In the genomic region with DNA sequence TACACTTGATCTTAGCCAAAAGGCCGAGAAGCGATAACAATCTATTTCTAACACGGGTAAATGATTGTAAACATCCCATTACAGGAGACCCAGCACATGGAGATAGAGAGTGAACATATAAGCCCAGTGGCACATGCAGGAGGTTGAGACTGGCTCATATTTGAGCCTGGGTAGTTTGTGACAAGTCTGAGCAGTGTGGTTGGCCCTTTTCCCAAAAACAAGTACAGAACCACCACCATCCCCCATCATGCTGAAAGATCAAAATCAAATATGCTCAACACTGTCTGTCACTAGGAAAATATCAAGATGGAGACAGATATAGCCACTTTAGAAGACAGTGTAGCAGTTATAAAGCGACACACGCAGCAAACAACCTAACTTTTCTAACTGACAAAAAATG, we compare ENCODE assay signal across 21 mouse cellular contexts. TPM values are rescaled to one million over a fixed set of nuclear protein-coding genes. Genes with fewer than 3 reads are reported as not detected.
DNase-seq lines count a peak whose midpoint lies in the region; ATAC-seq and TF ChIP-seq lines count a peak whose summit lies in the region.
"Had no signal": no experiment of that assay in that cellular context is flagged by ENCODE, and none has a peak within 500 bp of the region (broad histone marks: within the 10 kb centered on the region; RNA-seq: fewer than 3 reads in every experiment).

No protein-coding gene starts in this region.

- peak; percentile 20 for DNase-seq in forebrain, embryonic 14.5 days (ENCODE audit: low spot score)
- DNase-seq in forebrain, embryonic 11.5 days (ENCODE audit: low spot score) = no peak
- peak; percentile 74 for DNase-seq in heart, adult 11 months
- DNase-seq in heart, adult 9 months (ENCODE audit: low spot score in 2 of 2) = no peak
- peak; percentile 23 for DNase-seq in brain, embryonic 14.5 days (ENCODE audit: low read depth)
- DNase-seq: adrenal gland, adult 2 months; adrenal gland, postnatal 10 days; adrenal gland, postnatal 25 days; B cell, adult 2 months; cerebellum, adult 11-12 months; cerebellum, adult 2 months; cerebellum, adult 9-10 months; cerebellum, postnatal 10 days; cerebellum, postnatal 25 days had no signal

- no peaks in the 10 kb centered on the region for H3K36me3 ChIP-seq in forebrain, embryonic 14.5 days (ENCODE audit: control insufficient read depth, insufficient read depth, low read length)
- H3K36me3 ChIP-seq in forebrain, embryonic 11.5 days (ENCODE audit: control insufficient read depth, insufficient read depth, low read length) = no peaks in the 10 kb centered on the region
- H3K36me3 ChIP-seq: embryonic facial prominence, embryonic 10.5 days; embryonic facial prominence, embryonic 12.5 days had no signal

- H3K27ac ChIP-seq in forebrain, embryonic 14.5 days (ENCODE audit: low read depth, low read length) = no peak overlapping the region
- H3K27ac ChIP-seq in forebrain, embryonic 11.5 days (ENCODE audit: low read depth, low read length) = no peak overlapping the region
- H3K27ac ChIP-seq: embryonic facial prominence, embryonic 10.5 days; embryonic facial prominence, embryonic 12.5 days; forebrain, embryonic 13.5 days had no signal

- H3K9ac ChIP-seq in forebrain, embryonic 14.5 days (ENCODE audit: low read length) = no peak overlapping the region
- no peak overlapping the region for H3K9ac ChIP-seq in forebrain, embryonic 11.5 days (ENCODE audit: low read length)
- H3K9ac ChIP-seq: embryonic facial prominence, embryonic 12.5 days; forebrain, embryonic 13.5 days had no signal

- H3K4me1 ChIP-seq in forebrain, embryonic 14.5 days (ENCODE audit: control insufficient read depth, insufficient read depth, low read length) = no peaks in the 10 kb centered on the region
- H3K4me1 ChIP-seq in forebrain, embryonic 11.5 days (replicated peaks; ENCODE audit: control insufficient read depth, insufficient read depth, low read length) = no peaks in the 10 kb centered on the region
- H3K4me1 ChIP-seq: embryonic facial prominence, embryonic 10.5 days; embryonic facial prominence, embryonic 12.5 days; forebrain, embryonic 13.5 days had no signal

- no peak for TF ChIP-seq CTCF in brain, embryonic 14.5 days (IDR thresholded peaks at IDR 0.05; ENCODE audit: borderline replicate concordance, extremely low read depth, insufficient read depth, insufficient read length)

- H3K4me3 ChIP-seq in forebrain, embryonic 14.5 days (ENCODE audit: low read depth, low read length) = no peak overlapping the region
- H3K4me3 ChIP-seq in forebrain, embryonic 11.5 days (ENCODE audit: low read depth, low read length) = no peak overlapping the region
- H3K4me3 ChIP-seq: embryonic facial prominence, embryonic 10.5 days; embryonic facial prominence, embryonic 12.5 days; forebrain, embryonic 13.5 days had no signal

- no peaks in the 10 kb centered on the region for H3K9me3 ChIP-seq in forebrain, embryonic 14.5 days (replicated peaks; ENCODE audit: control insufficient read depth, low read length)
- H3K9me3 ChIP-seq in forebrain, embryonic 11.5 days (ENCODE audit: control insufficient read depth, low read length) = no peaks in the 10 kb centered on the region
- H3K9me3 ChIP-seq: embryonic facial prominence, embryonic 10.5 days; embryonic facial prominence, embryonic 12.5 days; forebrain, embryonic 13.5 days; G1E had no signal

- 94% methylated on average over 5 of the region's 5 CpGs for WGBS in forebrain, embryonic 14.5 days
- WGBS in forebrain, embryonic 11.5 days = 94% methylated on average over 5 of the region's 5 CpGs

- no peak overlapping the region for H3K4me2 ChIP-seq in forebrain, embryonic 14.5 days (ENCODE audit: low read length)
- H3K4me2 ChIP-seq in forebrain, embryonic 11.5 days (ENCODE audit: low read depth, low read length, severe bottlenecking) = no peak overlapping the region
- H3K4me2 ChIP-seq: embryonic facial prominence, embryonic 12.5 days; forebrain, embryonic 13.5 days had no signal

- TF ChIP-seq POLR2A in brain, embryonic 14.5 days (IDR thresholded peaks at IDR 0.05; ENCODE audit: borderline replicate concordance, extremely low read depth, insufficient read depth, insufficient read length, poor library complexity, severe bottlenecking) = no peak

- ATAC-seq in forebrain, embryonic 14.5 days = no peak
- no peak for ATAC-seq in forebrain, embryonic 11.5 days (replicated peaks; ENCODE audit: low FRiP score)
- ATAC-seq: CD4-positive, CD25-positive, alpha-beta regulatory T cell, adult 4 months; forebrain, embryonic 13.5 days; forebrain, embryonic 16.5 days had no signal

- H3K27me3 ChIP-seq in forebrain, embryonic 14.5 days (replicated peaks; ENCODE audit: control insufficient read depth, insufficient read depth, low read length) = no peaks in the 10 kb centered on the region
- H3K27me3 ChIP-seq in forebrain, embryonic 11.5 days (ENCODE audit: control insufficient read depth, insufficient read depth, low read length) = no peaks in the 10 kb centered on the region
- H3K27me3 ChIP-seq: CH12.LX; embryonic facial prominence, embryonic 12.5 days; forebrain, embryonic 13.5 days had no signal

RNA-seq across cellular contexts. Expression of gene Rwdd3, which starts 37.5 kb away (rescaled TPM):
- 24.0 and 24.7 TPM in 2 replicates for polyA plus RNA-seq in forebrain, embryonic 14.5 days (2014; fragmentation: Nextera tagmentation; extraction: Ambion mirVana)
- 4.0 and 5.1 TPM in 2 replicates for polyA plus RNA-seq in forebrain, embryonic 11.5 days (2014; fragmentation: Nextera tagmentation; extraction: Ambion mirVana)
- polyA plus RNA-seq in brain, embryonic 14.5 days (2012; rRNA removed) = 7.2 and 8.6 TPM in 2 replicates

Comparison
In these comparisons a context has a peak if more than half of its experiments do, and no peak if none do; other contexts are left out.
1. DNase-seq: peak in forebrain, embryonic 14.5 days (single experiment), heart, adult 11 months (single experiment) and brain, embryonic 14.5 days (single experiment); none in forebrain, embryonic 11.5 days (single experiment) and heart, adult 9 months (0 of 2).